Mouse (Mus musculus): ENCODE measurements at regions not wholly inside any gene's neighbourhood (a gene's known extent, or its start where the extent isn't known, plus 50 kb on each side); places are given as distances from the start of the nearest gene placed in this dataset.

DNA sequence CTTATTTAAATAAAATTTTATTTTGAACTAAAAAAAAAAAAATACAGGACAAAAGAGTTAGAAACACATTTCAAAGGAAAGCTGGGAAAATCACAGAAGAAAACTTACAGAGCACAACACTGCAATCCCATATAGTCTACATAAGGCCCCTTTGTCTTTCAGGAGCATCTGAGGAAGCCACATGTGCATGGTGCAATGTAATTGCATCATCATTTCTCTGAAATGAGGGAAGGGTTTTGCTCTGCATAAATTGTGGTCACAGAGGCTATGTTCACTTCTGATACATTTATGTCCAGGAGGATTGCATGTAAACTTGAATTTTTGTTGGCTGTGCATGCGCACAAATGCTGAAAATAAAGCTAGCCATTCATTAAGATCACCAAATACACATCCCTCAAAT lies 265.9 kb upstream of the Gm9747 start:
- TF ChIP-seq CTCF (IDR thresholded peaks at IDR 0.05; ENCODE audit: borderline replicate concordance, extremely low read depth, insufficient read depth, insufficient read length): no peak
- no peak for TF ChIP-seq POLR2A (IDR thresholded peaks at IDR 0.05; ENCODE audit: borderline replicate concordance, extremely low read depth, insufficient read depth, insufficient read length, poor library complexity, severe bottlenecking)
